Mouse (Mus musculus) c-Kit-positive CD71-positive TER-119-negative erythroid progenitor cells, embryonic 14.5 days (primary cell): ENCODE measurements around the gene Nxpe3.
"Not testable (repeated sequence)": the region's sequence is repeated elsewhere in the genome, so short reads cannot be mapped to it uniquely, and the experiment has no call there.

Experiments used
- DNase-seq: peaks from one replicate; pipeline ENCODE4 v3.0.0-alpha.2; 2013; ENCODE audit warnings: low read depth

Gene Nxpe3

GRCm38 (mm10) chr16:55890346-55891136, 4.5 kb downstream of the Nxpe3 start:
- no peak for DNase-seq

- no peak for DNase-seq
Measured at GRCm38 (mm10) chr16:55889451-55889850, 5.6 kb downstream of the Nxpe3 start.

- DNase-seq: no peak
Measured at GRCm38 (mm10) chr16:55888584-55888960, 6.5 kb downstream of the Nxpe3 start.

- no peak for DNase-seq
Measured at GRCm38 (mm10) chr16:55887814-55888583, 7.1 kb downstream of the Nxpe3 start.

DNA sequence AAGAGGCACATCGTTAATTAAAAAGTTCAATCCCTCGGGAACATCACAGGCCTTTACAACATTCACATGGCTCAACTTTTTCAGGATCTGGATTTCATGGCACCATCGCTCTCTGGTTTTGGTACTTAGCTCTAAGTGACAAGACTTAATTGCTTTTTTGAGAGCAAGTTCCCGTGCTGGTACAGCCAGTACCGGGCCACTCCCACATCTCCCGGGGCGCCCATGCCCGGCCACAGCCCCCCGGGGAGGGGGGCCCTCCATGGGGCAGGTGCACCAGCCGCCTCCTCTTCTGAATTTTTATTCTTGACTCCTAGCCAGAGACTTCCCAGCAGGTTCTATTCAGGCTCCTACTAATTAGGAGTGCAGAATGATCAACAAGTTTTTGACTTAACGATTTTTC, 10.8 kb downstream of the Nxpe3 start:
- DNase-seq: no peak

- no peak for DNase-seq
Measured at GRCm38 (mm10) chr16:55876025-55876424, 19.1 kb downstream of the Nxpe3 start.

- no peak for DNase-seq
Measured at GRCm38 (mm10) chr16:55863832-55864231, 31.3 kb downstream of the Nxpe3 start.

DNA sequence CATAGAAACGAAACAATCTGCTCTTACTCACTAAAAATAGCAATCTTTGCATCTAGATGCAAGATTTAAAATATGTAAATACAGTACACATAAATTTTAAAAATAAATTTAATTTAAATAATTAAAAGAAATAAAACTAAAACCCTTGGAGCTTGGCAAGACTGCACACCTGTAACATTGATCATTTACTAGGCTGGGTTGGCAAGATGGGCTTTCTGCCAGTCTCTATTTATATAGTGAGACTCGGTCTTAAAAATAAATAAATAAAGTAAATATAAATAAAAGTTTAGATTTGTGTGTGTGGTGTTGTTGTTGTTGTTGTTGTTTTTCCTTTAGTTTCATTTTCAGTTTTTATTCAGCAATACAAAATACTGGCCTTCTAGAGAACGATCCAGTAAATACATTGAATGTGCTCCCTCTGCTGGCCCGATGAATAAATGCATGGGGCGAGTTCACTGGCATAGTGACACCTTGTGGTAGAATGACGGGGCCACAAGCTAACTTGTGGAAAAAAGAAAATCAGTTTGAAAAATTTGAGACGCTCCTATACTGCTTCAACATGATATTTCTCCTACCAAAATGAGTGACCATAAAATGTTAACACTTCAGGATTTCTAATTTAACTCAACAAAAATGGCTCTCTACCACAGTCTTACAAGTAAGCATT, 31.8 kb downstream of the Nxpe3 start:
- DNase-seq: peak; percentile 67

DNA sequence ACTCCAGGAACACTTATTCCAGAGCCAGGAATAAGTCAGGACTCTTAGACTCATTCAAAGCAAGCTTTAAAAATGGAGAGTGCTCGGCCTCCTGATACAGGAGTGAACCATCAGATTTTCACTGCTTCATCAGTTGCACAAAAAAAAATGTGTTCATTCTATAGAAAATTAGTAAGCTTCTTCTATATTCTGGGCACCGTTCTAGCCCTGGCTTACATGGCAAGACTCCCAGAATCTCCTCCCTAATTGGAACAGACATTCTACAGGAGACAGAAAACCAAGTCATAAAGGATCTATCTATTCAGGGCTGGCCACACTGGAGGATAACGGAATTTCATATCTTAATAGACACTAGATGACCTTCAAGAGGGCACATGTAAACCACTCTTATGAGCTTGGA, 34.0 kb downstream of the Nxpe3 start:
- no peak for DNase-seq

DNA sequence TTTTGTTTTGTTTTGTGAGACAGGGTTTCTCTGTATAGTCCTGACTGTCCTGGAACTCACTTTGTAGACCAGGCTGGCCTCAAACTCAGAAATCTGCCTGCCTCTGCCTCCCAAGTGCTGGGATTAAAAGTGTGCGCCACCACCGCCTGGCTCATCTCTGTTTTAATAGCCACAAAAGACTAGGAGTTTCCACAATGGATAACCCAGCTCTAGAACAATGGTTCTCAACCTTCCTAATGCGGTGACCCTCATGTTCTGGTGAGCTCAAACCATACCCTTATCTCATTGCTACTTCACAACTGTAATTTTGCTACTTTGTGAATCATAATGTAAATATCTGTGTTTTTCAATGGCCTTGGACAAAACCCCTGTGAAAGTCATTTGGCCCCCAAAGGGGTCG, 35.7 kb downstream of the Nxpe3 start:
- not testable (repeated sequence) for DNase-seq

GRCm38 (mm10) chr16:55858465-55858864, 36.6 kb downstream of the Nxpe3 start:
- DNase-seq: peak; percentile 36

- DNase-seq: peak; percentile 70
Measured at GRCm38 (mm10) chr16:55852943-55853727, 42.0 kb downstream of the Nxpe3 start.

DNA sequence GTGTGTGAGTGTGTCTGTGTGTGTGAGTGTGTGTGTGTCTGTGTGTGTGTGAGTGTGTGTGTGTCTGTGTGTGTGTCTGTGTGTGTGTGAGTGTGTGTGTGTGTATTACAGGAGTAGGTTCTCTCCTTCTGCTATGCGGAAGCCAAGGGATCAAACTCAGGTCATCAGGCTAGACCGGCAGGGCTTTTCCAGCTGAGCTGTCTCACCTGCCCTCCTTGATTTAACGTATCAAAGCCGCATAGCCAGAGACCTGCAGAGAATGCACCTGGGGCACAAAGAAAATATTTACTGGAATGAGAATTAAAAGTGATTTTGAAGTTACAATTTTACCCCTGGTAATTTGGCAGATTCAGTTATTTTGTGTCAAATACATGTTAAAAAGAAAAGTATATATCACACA, 42.6 kb downstream of the Nxpe3 start:
- no peak for DNase-seq

GRCm38 (mm10) chr16:55850485-55850884, 44.6 kb downstream of the Nxpe3 start:
- no peak for DNase-seq

- DNase-seq: no peak
Measured at GRCm38 (mm10) chr16:55847679-55848078, 47.4 kb downstream of the Nxpe3 start.

DNA sequence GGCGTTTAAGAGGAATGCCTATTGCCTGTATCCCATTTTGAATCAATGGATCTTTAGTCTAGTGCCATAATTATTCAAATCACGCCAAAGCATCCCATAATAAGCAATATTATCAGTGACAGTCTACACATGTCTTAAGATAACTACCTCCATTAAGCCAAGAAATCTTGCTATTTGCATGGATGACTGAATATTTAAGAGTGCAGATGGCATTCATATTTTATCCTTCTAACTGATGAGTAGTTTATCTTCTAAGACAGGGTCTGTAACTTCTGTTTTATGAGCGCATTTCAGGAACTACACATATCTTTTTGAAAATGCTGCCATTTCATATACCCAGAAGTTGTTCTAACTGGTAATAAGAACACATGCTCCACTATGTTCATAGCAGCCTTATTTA, 50.2 kb downstream of the Nxpe3 start:
- no peak for DNase-seq

- DNase-seq: no peak
Measured at GRCm38 (mm10) chr16:55843919-55844318, 51.2 kb downstream of the Nxpe3 start.

DNA sequence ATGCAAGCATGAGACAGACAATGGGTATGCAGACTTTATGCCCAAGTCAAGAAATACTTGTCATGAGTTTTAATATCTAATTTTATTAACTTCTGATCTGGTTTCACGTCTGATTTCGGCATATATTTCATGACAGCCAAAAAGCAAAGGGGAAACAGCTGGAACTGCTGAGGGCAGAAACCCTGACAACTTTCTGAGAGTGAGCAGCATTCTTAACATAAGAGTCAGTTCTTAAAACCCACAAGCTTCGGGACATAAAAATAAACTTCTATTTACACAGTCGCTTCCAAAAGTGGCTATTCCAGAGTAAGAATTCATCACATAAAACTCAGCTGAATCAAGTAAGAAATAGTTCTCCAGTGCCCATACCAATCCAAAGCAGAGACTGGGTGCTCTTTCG, 52.0 kb downstream of the Nxpe3 start:
- DNase-seq: no peak

DNA sequence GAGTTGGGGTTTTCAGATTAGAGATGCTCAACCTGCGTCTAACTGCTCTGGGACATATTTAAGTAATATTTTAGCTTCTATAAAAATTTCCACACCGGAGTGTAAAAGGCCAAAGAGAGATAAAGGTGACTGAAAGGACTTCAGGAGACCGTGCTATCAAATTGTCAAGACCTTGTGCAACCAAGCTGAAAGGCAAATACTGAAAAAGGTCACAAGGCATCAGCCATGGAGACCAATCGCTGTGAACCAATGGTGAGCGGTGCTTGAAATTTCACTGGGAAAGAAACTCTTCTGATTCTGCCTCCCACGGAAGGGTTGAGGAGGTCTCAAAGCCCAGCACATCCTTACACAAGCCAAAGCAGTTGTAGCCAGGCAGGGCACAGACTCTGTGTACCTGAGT, 53.6 kb downstream of the Nxpe3 start:
- DNase-seq: no peak

DNA sequence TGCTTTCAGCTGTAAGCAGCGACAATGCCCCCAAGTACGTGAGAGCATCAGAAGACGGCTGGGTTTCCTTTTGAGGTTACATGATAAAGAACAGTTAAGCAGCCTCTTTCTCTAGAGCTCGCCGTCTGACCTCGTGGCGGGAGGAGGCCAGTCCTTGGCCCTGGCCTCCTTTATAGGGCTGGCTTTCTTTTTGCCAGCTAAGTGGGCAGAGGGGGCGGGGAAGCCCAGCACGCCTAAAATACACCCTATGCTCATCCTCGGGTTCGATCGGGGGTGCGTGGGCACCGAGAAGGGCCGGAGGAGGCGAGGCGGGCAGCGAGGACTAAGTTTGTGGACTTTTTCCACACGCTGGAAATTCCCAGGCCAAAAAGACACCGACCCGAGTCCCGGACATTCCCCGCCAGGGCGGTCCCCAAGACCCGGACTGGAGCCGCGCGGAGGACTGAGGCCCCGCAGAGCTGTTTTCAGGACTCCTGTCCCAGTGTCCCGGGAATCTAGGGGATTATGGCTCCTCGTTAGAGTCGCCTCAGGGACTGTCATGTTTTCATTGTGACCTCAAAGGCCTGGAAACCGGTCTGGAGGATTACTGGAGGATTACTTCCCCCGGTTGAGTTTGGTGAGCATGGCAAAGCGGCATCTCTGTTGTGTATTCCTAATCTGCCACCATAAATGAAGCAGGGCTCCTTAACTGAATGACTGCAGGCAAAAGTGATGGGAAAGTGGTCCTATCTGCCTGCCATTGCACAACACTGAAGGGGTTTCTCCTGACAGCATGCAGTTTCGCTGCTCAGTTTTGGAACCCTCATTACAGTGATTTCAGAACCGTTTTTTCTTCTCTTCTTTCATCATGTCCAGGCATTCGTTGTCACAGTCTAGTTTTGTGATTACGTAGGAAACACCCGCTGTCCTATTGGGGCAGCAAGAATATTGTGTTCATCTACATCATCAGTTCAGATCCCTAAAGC, 56.3 kb downstream of the Nxpe3 start, which contains the start of gene Nfkbiz:
Gene Nfkbiz, minus strand, starts transcription at position 390 of the 965 bp plus-strand sequence.
- peak; percentile 75 for DNase-seq

DNA sequence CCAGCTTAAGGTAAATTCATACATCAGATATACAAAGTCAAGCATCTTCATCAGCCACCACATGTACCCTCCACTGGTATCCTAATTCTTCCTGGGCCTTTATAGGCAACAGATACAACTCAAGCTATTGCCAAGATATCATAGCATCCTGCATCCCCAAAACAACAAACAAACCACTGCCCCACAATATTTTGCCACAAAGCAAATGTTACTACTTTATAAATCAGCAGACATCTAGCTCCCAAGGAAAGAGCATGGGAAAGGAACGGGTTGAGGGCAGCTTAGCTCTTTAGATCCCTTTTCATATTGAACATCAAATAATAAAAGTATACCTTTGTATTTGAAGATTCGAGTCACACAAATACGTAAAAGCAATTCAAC, 57.0 kb downstream of the Nxpe3 start:
- peak; percentile 11 for DNase-seq
